Mouse (Mus musculus): Measurements from ENCODE around the gene Acyp1. TPM values are rescaled to one million over a fixed set of nuclear protein-coding genes. Genes with fewer than 3 reads are reported as not detected.

The Acyp1 gene
- polyA plus RNA-seq, 1 experiment: 53.7 TPM

GRCm38 (mm10) chr12:85263190-85263589 is 25.0 kb downstream of the Acyp1 start:
- no peak overlapping the region for H3K9ac ChIP-seq (ENCODE audit: low read depth, poor library complexity, severe bottlenecking)
- TF ChIP-seq CTCF (IDR thresholded peaks at IDR 0.05; ENCODE audit: low read depth, low read length) (no peak), EP300 (IDR thresholded peaks at IDR 0.05; ENCODE audit: insufficient read depth, low read depth, low read length) (no peak), POLR2A (IDR thresholded peaks at IDR 0.05; ENCODE audit: insufficient read depth, low read length) (no peak)
- H3K9me3 ChIP-seq (replicated peaks; ENCODE audit: control insufficient read depth, insufficient read depth, low read length, poor library complexity, severe bottlenecking): 0 out of 2 replicates have a peak, but pooled peaks cover under 1% of the 10 kb centered on the region
- no peak overlapping the region for H3K4me3 ChIP-seq (ENCODE audit: low read depth, low read length)
- no peak overlapping the region for H3K27ac ChIP-seq (ENCODE audit: insufficient read depth, low read length)
- H3K4me1 ChIP-seq (ENCODE audit: control insufficient read depth, insufficient read depth, low read length): peaks cover 1% of the 10 kb centered on the region
- H3K27me3 ChIP-seq (ENCODE audit: control insufficient read depth, insufficient read depth, low read length, poor library complexity, severe bottlenecking): no peaks in the 10 kb centered on the region
- H3K36me3 ChIP-seq (ENCODE audit: control insufficient read depth, insufficient read depth, low read length, poor library complexity, severe bottlenecking): peaks cover 2% of the 10 kb centered on the region

GRCm38 (mm10) chr12:85262489-85262888 is 25.7 kb downstream of the Acyp1 start:
- H3K27me3 ChIP-seq (ENCODE audit: control insufficient read depth, insufficient read depth, low read length, poor library complexity, severe bottlenecking): no peaks in the 10 kb centered on the region
- H3K27ac ChIP-seq (ENCODE audit: insufficient read depth, low read length): no peak overlapping the region
- peaks cover 2% of the 10 kb centered on the region; the same call in 1 of the 2 replicates for H3K36me3 ChIP-seq (ENCODE audit: control insufficient read depth, insufficient read depth, low read length, poor library complexity, severe bottlenecking)
- H3K4me3 ChIP-seq (ENCODE audit: low read depth, low read length): no peak overlapping the region
- H3K9me3 ChIP-seq (replicated peaks; ENCODE audit: control insufficient read depth, insufficient read depth, low read length, poor library complexity, severe bottlenecking): no peaks in the 10 kb centered on the region
- H3K9ac ChIP-seq (ENCODE audit: low read depth, poor library complexity, severe bottlenecking): no peak overlapping the region
- TF ChIP-seq EP300 (IDR thresholded peaks at IDR 0.05; ENCODE audit: insufficient read depth, low read depth, low read length) (no peak), CTCF (IDR thresholded peaks at IDR 0.05; ENCODE audit: low read depth, low read length) (no peak), POLR2A (IDR thresholded peaks at IDR 0.05; ENCODE audit: insufficient read depth, low read length) (no peak)
- peaks cover 1% of the 10 kb centered on the region for H3K4me1 ChIP-seq (ENCODE audit: control insufficient read depth, insufficient read depth, low read length)

DNA sequence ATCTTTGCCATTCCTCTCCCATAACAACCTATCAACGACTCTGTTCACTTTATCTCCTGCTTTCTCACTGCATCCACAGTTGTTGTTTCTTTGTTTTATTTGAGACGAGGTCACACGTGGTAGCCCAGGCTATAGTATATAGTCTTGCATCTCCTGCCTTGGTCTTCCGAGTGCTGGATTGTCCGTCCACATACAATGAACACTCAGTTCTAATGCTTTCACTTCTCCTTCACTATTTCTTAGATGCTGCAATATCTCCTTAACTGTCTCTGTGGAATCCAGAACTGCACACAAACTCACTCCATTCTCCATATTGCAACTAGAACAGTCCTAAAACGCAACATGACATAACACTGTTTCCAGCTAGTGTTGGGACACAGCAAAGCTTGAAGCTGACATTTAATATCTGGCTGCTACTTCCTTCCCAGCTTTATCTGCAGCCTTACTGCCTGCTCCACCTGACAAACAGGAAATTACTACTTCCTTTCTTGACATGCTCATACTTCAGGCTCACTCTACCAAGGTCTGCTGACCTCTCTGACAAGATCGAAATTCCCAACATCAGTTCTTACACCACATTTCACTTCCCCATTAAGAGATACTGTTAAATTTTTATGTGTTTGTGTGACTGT is 31.1 kb downstream of the Acyp1 start:
- no peak for TF ChIP-seq CTCF (IDR thresholded peaks at IDR 0.05; ENCODE audit: low read depth, low read length)
- no peak for TF ChIP-seq POLR2A (IDR thresholded peaks at IDR 0.05; ENCODE audit: insufficient read depth, low read length)
- no peak for TF ChIP-seq EP300 (IDR thresholded peaks at IDR 0.05; ENCODE audit: insufficient read depth, low read depth, low read length)
- H3K4me3 ChIP-seq (ENCODE audit: low read depth, low read length): no peak overlapping the region
- H3K4me1 ChIP-seq (ENCODE audit: control insufficient read depth, insufficient read depth, low read length): no peaks in the 10 kb centered on the region
- no peaks in the 10 kb centered on the region for H3K27me3 ChIP-seq (ENCODE audit: control insufficient read depth, insufficient read depth, low read length, poor library complexity, severe bottlenecking)
- H3K36me3 ChIP-seq (ENCODE audit: control insufficient read depth, insufficient read depth, low read length, poor library complexity, severe bottlenecking): peaks cover 2% of the 10 kb centered on the region; the same call in 1 of the 2 replicates
- no peak overlapping the region for H3K9ac ChIP-seq (ENCODE audit: low read depth, poor library complexity, severe bottlenecking)
- H3K9me3 ChIP-seq (replicated peaks; ENCODE audit: control insufficient read depth, insufficient read depth, low read length, poor library complexity, severe bottlenecking): no peaks in the 10 kb centered on the region
- H3K27ac ChIP-seq (ENCODE audit: insufficient read depth, low read length): no peak overlapping the region

DNA sequence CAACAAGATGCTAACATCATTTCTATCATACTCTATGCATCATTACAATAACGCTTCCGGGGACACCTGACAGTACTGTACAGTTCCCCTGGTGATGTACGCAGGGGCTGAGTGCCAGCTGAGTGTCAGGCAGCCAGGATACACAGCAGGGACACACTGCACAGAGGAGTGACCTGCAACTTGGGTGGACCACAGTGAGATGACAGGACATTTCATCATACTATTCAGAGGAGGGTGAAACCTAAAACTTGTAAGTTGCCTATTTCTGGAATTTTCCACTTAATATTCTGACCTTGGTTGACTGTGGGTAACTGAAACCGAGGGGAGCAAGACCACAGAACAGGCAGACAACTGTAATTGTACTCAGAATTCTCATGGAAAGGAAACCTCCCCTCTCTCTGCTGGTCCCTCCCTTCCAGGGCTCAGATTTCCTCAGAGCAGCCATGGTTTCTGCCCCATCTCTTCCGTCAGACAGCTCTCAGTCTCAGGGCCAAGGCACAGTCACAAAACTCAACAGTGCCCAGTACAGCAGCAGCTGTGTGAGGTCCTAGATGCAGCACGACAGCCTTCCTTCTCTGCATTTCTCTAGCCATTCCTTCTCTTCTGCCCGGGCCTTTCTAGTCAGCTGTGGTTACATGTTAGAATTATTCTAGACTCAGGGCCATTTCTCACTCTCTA is 32.0 kb downstream of the Acyp1 start:
- Histone ChIP-seq H3K9me3 (replicated peaks; ENCODE audit: control insufficient read depth, insufficient read depth, low read length, poor library complexity, severe bottlenecking) (no peaks in the 10 kb centered on the region), H3K4me3 (ENCODE audit: low read depth, low read length) (no peak overlapping the region), H3K9ac (ENCODE audit: low read depth, poor library complexity, severe bottlenecking) (no peak overlapping the region), H3K4me1 (ENCODE audit: control insufficient read depth, insufficient read depth, low read length) (no peaks in the 10 kb centered on the region), H3K27me3 (ENCODE audit: control insufficient read depth, insufficient read depth, low read length, poor library complexity, severe bottlenecking) (no peaks in the 10 kb centered on the region), H3K27ac (ENCODE audit: insufficient read depth, low read length) (no peak overlapping the region), H3K36me3 (ENCODE audit: control insufficient read depth, insufficient read depth, low read length, poor library complexity, severe bottlenecking) (peaks cover 2% of the 10 kb centered on the region; the same call in 1 of the 2 replicates)
- no peak for TF ChIP-seq EP300 (IDR thresholded peaks at IDR 0.05; ENCODE audit: insufficient read depth, low read depth, low read length)
- TF ChIP-seq POLR2A (IDR thresholded peaks at IDR 0.05; ENCODE audit: insufficient read depth, low read length): no peak
- no peak for TF ChIP-seq CTCF (IDR thresholded peaks at IDR 0.05; ENCODE audit: low read depth, low read length)

DNA sequence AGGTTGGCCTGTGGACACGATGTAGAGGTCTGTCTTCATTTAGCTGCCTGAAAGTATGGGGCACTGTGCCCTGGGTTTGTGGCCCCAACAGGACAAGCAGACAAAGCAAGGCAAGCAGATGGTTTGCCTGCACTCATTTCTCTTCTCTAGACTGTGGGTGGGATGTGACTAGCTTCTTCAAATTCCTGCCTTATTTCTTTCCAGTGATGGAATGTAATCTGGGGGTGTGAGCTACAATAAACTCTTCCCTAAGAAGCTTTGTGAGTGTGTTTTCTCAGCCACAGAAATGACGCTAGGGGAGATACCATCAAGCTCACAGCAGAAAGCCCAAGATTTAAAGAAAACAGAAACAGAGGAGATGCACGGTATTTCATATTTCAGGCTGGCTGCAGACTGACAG is 36.2 kb downstream of the Acyp1 start:
- no peaks in the 10 kb centered on the region for H3K36me3 ChIP-seq (ENCODE audit: control insufficient read depth, insufficient read depth, low read length, poor library complexity, severe bottlenecking)
- no peak for TF ChIP-seq POLR2A (IDR thresholded peaks at IDR 0.05; ENCODE audit: insufficient read depth, low read length)
- TF ChIP-seq CTCF (IDR thresholded peaks at IDR 0.05; ENCODE audit: low read depth, low read length): no peak
- no peak for TF ChIP-seq EP300 (IDR thresholded peaks at IDR 0.05; ENCODE audit: insufficient read depth, low read depth, low read length)
- H3K9ac ChIP-seq (ENCODE audit: low read depth, poor library complexity, severe bottlenecking): no peak overlapping the region
- peaks cover 5% of the 10 kb centered on the region for H3K9me3 ChIP-seq (replicated peaks; ENCODE audit: control insufficient read depth, insufficient read depth, low read length, poor library complexity, severe bottlenecking)
- no peaks in the 10 kb centered on the region for H3K4me1 ChIP-seq (ENCODE audit: control insufficient read depth, insufficient read depth, low read length)
- no peak overlapping the region for H3K4me3 ChIP-seq (ENCODE audit: low read depth, low read length)
- H3K27ac ChIP-seq (ENCODE audit: insufficient read depth, low read length): no peak overlapping the region
- H3K27me3 ChIP-seq (ENCODE audit: control insufficient read depth, insufficient read depth, low read length, poor library complexity, severe bottlenecking): no peaks in the 10 kb centered on the region

GRCm38 (mm10) chr12:85237553-85237952 is 50.7 kb downstream of the Acyp1 start:
- TF ChIP-seq EP300 (IDR thresholded peaks at IDR 0.05; ENCODE audit: insufficient read depth, low read depth, low read length) (no peak), CTCF (IDR thresholded peaks at IDR 0.05; ENCODE audit: low read depth, low read length) (no peak), POLR2A (IDR thresholded peaks at IDR 0.05; ENCODE audit: insufficient read depth, low read length) (no peak)
- no peaks in the 10 kb centered on the region for H3K9me3 ChIP-seq (replicated peaks; ENCODE audit: control insufficient read depth, insufficient read depth, low read length, poor library complexity, severe bottlenecking)
- H3K27ac ChIP-seq (ENCODE audit: insufficient read depth, low read length): no peak overlapping the region
- H3K9ac ChIP-seq (ENCODE audit: low read depth, poor library complexity, severe bottlenecking): no peak overlapping the region
- H3K27me3 ChIP-seq (ENCODE audit: control insufficient read depth, insufficient read depth, low read length, poor library complexity, severe bottlenecking): no peaks in the 10 kb centered on the region
- no peak overlapping the region for H3K4me3 ChIP-seq (ENCODE audit: low read depth, low read length)
- H3K4me1 ChIP-seq (ENCODE audit: control insufficient read depth, insufficient read depth, low read length): no peaks in the 10 kb centered on the region
- H3K36me3 ChIP-seq (ENCODE audit: control insufficient read depth, insufficient read depth, low read length, poor library complexity, severe bottlenecking): no peaks in the 10 kb centered on the region; the same call in 1 of the 2 replicates

Measured in ES-Bruce4 (cell line).